Mouse (Mus musculus) cerebellum, adult 2 months (tissue): Measurements from ENCODE around the gene Wwox. TPM values are rescaled to one million over a fixed set of nuclear protein-coding genes. Genes with fewer than 3 reads are reported as not detected.

ENCODE experiments used
- DNase-seq, 2 experiments: peaks; one replicate each; pipeline ENCODE4 v3.0.0; 2021
- H3K27ac ChIP-seq: fragments of 200-500 bp; 2 replicates; pipeline ENCODE4 v1.5.1; 2012; ENCODE audit warnings: low read length, control low read depth, inconsistent platforms; ENCODE audit not compliant: insufficient read depth
- H3K27me3 ChIP-seq: fragments of 200-500 bp; 2 replicates; pipeline ENCODE4 v1.6.1; 2012; ENCODE audit warnings: inconsistent platforms, mild to moderate bottlenecking, low read length, moderate library complexity; ENCODE audit not compliant: control insufficient read depth, insufficient read depth
- H3K4me1 ChIP-seq: fragments of 200-500 bp; 2 replicates; pipeline ENCODE4 v1.6.1; 2011; ENCODE audit warnings: low read length; ENCODE audit not compliant: control insufficient read depth, insufficient read depth
- H3K4me3 ChIP-seq: fragments of 200-500 bp; replicated peaks from 2 replicates; pipeline ENCODE3; 2011; ENCODE audit warnings: mild to moderate bottlenecking, low read depth, low read length, control low read depth; ENCODE audit not compliant: insufficient read depth
- CTCF ChIP-seq: fragments of 200-500 bp; IDR thresholded peaks from 2 replicates; pipeline ENCODE4 v1.5.1; 2011; ENCODE audit warnings: low read depth, mild to moderate bottlenecking, control low read depth, low read length, moderate library complexity, borderline replicate concordance; ENCODE audit not compliant: insufficient read depth
- POLR2A ChIP-seq: fragments of 200-500 bp; IDR thresholded peaks from 2 replicates; pipeline ENCODE4 v1.6.1; 2011; ENCODE audit warnings: low read length, control low read depth, borderline replicate concordance; ENCODE audit not compliant: insufficient read depth
- WGBS: fragments of 180-500 bp; shearing (Covaris S2); methylation state at CpG from one replicate; pipeline ENCODE4 v1.1.7; 2018; 5-methylcytosine and 5-hydroxymethylcytosine counted together
- polyA plus RNA-seq: library from polyadenylated mRNA; depleted of rRNA; stranded (reverse); fragments of >200 nt; gene quantifications from 2 replicates; pipeline ENCODE4 v1.2.3, GENCODE M21; 2012

The Wwox gene
- polyA plus RNA-seq, 1 experiment: 35.2 TPM

DNA sequence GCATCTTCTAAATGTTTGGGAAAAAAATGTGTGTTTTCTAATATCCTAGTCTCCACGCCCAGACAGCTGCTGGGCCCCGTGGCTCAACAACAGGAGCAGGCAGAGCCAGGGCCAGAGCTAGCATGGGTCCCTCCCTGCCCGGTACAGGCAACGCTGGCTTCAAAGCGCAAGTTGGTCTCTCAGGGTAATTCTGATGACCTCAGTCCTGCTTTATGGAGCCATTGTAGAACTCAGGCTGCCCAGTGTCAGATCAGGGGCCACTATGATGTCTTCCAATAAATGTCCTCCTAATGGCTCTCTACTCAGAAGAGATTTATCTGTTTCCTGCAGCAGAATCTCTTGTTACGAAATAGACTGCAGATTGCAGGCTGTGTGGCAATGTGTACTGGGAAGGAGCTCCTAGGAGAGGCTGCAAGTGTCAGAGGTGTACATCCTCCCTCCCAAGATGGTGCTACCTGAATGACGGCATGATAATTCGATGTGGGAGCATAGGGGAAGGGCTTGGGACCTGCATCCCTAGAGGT, 392.9 kb downstream of the Wwox start:
- H3K27me3 ChIP-seq: no peaks in the 10 kb centered on the region
- H3K4me1 ChIP-seq: peaks cover 3% of the 10 kb centered on the region; the same call in 1 of the 2 replicates
- no peak for TF ChIP-seq POLR2A
- WGBS: 91% methylated on average over 8 of the region's 8 CpGs
- no peak overlapping the region for H3K4me3 ChIP-seq
- H3K27ac ChIP-seq: no peak overlapping the region
- DNase-seq: no peak

DNA sequence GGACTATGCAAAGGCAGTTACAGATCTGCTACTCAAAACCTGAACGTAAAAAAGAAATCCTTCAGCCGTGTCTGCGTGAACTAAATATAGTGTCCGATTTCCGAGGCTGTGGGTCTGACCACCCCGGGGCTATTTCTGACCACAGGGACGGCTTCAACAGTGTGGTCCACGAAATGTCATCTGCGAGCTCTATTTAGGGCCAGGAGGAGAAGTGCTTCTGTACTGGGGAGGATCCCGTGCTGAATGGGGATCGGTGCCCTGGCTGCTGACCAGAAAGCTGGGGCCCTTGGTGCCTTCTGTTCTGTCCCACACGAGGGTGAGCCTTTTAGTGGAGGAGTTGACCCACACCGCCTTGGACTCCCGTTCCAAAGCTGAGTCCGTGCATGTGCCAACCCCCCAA, 395.3 kb downstream of the Wwox start:
- peak in 1 of 2 experiments; percentile 18 for DNase-seq
- 40% methylated on average over 15 of the region's 15 CpGs for WGBS
- Histone ChIP-seq H3K27me3 (no peaks in the 10 kb centered on the region), H3K4me3 (no peak overlapping the region), H3K4me1 (peaks cover 3% of the 10 kb centered on the region; the same call in 1 of the 2 replicates), H3K27ac (no peak overlapping the region)
- no peak for TF ChIP-seq POLR2A
- TF ChIP-seq CTCF: no peak

DNA sequence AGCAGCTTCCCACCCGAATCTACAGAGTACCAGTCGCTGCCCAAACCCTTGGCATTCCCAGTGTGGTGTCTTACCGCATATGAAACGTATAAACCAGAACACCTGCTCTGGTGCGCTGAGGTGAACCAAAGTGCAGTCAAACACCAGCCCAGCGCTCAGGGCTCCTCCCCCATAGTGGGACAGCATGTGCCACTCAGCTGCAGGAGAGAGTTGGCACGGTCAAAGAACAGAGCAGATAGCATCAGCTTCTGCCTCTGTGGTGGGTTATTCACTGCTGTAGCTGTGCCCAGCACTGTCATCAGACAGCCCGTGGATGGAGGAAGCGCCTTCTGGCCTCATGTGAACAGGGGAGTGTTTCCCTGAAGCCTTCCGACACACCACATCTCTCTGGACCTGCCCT, 400.5 kb downstream of the Wwox start:
- TF ChIP-seq CTCF (no peak), POLR2A (no peak)
- no peaks in the 10 kb centered on the region for H3K4me1 ChIP-seq
- no peak overlapping the region for H3K27ac ChIP-seq
- no peaks in the 10 kb centered on the region for H3K27me3 ChIP-seq
- WGBS: 75% methylated on average over 10 of the region's 10 CpGs
- no peak for DNase-seq
- no peak overlapping the region for H3K4me3 ChIP-seq

DNA sequence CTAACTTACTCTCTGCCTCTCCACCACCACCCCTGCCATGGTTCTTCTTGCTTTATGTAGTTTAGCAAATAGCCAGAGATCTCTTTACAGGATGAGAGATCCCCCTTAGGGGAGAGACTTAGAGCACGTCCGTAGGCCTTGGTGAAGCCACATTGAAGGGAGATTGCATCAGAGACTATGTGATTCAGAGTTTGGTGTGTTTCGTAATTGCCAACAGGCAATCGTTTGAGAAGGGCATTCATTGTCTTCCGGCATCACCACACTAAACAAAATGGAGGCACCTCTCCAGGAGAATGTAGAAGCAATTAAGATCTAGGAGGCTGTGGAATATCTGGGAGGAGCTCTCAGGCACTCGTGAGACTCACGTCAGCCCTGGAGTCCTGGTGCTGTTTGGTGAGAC, 408.2 kb downstream of the Wwox start:
- Histone ChIP-seq H3K27ac (no peak overlapping the region), H3K4me3 (no peak overlapping the region), H3K4me1 (no peaks in the 10 kb centered on the region), H3K27me3 (no peaks in the 10 kb centered on the region)
- 96% methylated on average over 7 of the region's 7 CpGs for WGBS
- DNase-seq: no peak
- TF ChIP-seq POLR2A (no peak), CTCF (no peak)

DNA sequence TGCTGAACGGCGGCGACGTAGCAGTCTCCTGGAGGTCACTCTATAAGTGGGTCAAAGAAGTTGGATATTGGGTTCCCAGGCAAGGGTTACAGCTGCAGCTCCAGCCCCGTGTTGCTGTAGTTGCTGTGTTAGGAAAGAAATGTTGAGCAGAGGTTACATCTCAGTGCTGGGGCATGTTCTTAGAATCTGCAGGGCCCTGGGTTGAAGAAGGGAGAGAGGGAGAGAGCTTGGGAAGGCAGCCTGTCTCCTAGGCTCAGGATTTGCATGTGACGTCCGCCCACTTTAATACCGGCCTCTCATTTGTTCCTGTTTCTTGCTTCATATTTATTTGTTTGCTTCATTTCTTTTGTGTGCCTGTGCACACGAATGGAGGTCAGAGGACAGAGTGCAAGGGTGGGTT, 410.0 kb downstream of the Wwox start:
- 79% methylated on average over 9 of the region's 9 CpGs for WGBS
- no peaks in the 10 kb centered on the region for H3K27me3 ChIP-seq
- H3K4me1 ChIP-seq: no peaks in the 10 kb centered on the region
- H3K27ac ChIP-seq: no peak overlapping the region
- TF ChIP-seq CTCF (no peak), POLR2A (no peak)
- no peak overlapping the region for H3K4me3 ChIP-seq
- no peak for DNase-seq

DNA sequence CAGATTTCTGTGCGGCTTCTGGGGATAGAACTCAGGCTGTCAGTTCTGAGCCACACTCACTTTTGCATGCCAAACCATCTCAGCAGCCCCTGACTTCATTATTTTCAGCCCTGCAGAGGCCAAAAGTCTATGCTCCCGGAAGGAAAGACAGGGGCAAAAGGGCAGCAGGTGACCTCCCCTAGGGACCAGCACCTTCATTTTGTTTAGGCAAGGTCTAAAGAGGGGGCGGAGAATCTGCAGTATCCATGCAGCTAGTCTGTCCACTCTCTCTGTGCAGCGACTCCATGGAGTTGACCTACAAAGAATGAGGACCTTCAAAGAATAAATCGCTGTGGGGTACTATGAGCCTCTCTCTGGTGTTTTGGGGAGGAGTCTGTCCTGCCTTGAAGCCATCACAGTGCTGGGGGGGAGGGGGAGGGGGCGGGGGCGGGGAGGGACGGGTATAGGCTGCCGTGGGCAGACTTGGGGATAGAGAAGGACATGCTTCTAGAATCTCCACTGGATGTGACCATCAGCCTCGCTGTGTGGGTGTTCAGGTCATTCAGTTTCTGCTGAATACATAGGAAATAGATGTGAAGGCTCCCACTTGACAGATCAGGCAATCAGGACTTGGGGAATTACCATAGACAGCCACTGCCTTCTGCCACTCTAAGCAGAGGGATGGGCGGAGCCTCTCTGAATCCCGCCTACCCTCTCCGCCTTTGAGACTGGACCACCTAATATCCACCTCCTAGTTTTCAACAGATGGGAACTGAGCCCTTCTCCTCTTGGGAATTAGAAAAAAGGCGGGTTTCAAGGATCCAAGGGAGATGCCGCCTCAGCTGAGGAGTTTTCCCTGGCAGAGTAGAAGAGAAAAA, 410.8 kb downstream of the Wwox start:
- no peak overlapping the region for H3K4me3 ChIP-seq

DNA sequence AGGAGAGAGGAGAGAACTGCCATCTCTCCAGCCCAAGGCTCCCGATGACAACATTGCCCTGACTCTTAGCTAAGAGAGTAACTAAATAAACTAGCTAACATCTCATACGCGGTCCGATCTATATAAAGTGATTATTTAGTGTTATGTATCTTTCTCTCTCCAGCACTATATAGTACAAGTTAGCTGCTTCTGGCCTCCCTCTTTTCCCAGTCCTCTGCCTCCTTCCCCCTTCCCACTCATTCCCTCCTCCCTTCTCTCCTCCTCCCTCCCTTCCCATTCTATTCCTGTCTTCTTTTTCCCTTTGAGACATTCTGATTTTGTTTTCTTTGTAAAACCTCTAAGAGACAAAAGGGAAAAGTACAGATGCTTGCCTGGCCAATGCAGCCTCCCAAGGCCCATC, 414.3 kb downstream of the Wwox start:
- Histone ChIP-seq H3K27ac (no peak overlapping the region), H3K4me1 (no peaks in the 10 kb centered on the region), H3K4me3 (no peak overlapping the region), H3K27me3 (no peaks in the 10 kb centered on the region; the same call in 1 of the 2 replicates)
- WGBS: 90% methylated on average over 4 of the region's 4 CpGs
- TF ChIP-seq CTCF (no peak), POLR2A (no peak)
- DNase-seq: no peak

More for the DNA sequence above, 410.8 kb downstream of the Wwox start:
- no peak for DNase-seq
- no peaks in the 10 kb centered on the region for H3K27me3 ChIP-seq
- 56% methylated on average over 14 of the region's 15 CpGs for WGBS
- TF ChIP-seq POLR2A: no peak
- no peak for TF ChIP-seq CTCF
- no peaks in the 10 kb centered on the region for H3K4me1 ChIP-seq
- no peak overlapping the region for H3K27ac ChIP-seq

DNA sequence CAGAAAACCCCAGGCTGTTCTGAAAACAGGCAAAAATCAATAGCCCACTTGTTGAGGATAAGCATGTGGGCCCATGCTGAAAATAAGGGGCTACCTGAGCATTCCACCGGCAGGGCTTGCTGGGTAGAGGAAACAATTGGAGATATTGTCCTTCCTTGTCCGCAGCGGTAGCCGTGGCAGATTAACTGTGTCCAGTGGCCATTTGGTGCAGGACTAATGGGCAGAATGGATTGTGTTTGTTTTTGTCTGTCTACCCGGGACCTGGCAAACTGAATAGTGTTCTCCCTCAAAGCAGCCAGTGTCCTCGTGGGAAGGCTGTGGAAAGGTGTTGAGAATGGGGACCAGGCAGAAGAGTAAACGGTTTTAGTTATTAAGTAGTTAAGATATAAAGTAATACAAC, 416.4 kb downstream of the Wwox start:
- DNase-seq: no peak
- Histone ChIP-seq H3K27me3 (no peaks in the 10 kb centered on the region; the same call in 1 of the 2 replicates), H3K4me1 (no peaks in the 10 kb centered on the region), H3K4me3 (no peak overlapping the region), H3K27ac (no peak overlapping the region)
- TF ChIP-seq CTCF: no peak
- no peak for TF ChIP-seq POLR2A
- WGBS: 51% methylated on average over 7 of the region's 7 CpGs
